Mouse (Mus musculus): ENCODE data around the gene Cd6. TPM values are rescaled to one million over a fixed set of nuclear protein-coding genes. Genes with fewer than 3 reads are reported as not detected.

The Cd6 gene
- polyA plus RNA-seq (2012; rRNA removed), result 0.04 TPM in 1 of 2 replicates, not detected in the other

GRCm38 (mm10) chr19:10829436-10830175 is at the start of gene Cd6:
TSS of gene Cd6 (minus strand) at chr19:10830058.

GRCm38 (mm10) chr19:10869886-10870527 is 40.1 kb upstream of the Cd6 start, which contains the start of gene Tmem132a:
TSS of gene Tmem132a (minus strand) at chr19:10869940.

GRCm38 (mm10) chr19:10839010-10839892 is 9.4 kb upstream of the Cd6 start, which contains the start of gene Slc15a3:
TSS of gene Slc15a3 (plus strand) at chr19:10839727.

Other genes starting within 250 kb of the Cd6 start
- 283 and 311 TPM in 2 replicates for gene Ddb1, start 224.7 kb downstream of the Cd6 start, polyA plus RNA-seq (2012; rRNA removed)
- gene Tkfc, start 224.4 kb downstream of the Cd6 start, polyA plus RNA-seq (2012; rRNA removed), result 24.1 and 29.3 TPM in 2 replicates
- gene Vwce, start 195.8 kb downstream of the Cd6 start, polyA plus RNA-seq (2012; rRNA removed), result 1.5 and 1.8 TPM in 2 replicates
- gene Pga5, start 152.0 kb downstream of the Cd6 start, polyA plus RNA-seq (2012; rRNA removed), result not detected in 2 replicates
- 17.6 and 21.7 TPM in 2 replicates for gene Vps37c, start 141.3 kb downstream of the Cd6 start, polyA plus RNA-seq (2012; rRNA removed)
- gene Cd5, start 91.1 kb downstream of the Cd6 start, polyA plus RNA-seq (2012; rRNA removed), result 0.10 and 0.16 TPM in 2 replicates
- gene Slc15a3, start 9.7 kb upstream of the Cd6 start, polyA plus RNA-seq (2012; rRNA removed), result 0.70 and 0.78 TPM in 2 replicates
- gene Tmem132a, start 39.9 kb upstream of the Cd6 start, polyA plus RNA-seq (2012; rRNA removed), result 159 and 188 TPM in 2 replicates
- gene Tmem109, start 51.9 kb upstream of the Cd6 start, polyA plus RNA-seq (2012; rRNA removed), result 29.3 and 43.3 TPM in 2 replicates
- gene Prpf19, start 65.2 kb upstream of the Cd6 start, polyA plus RNA-seq (2012; rRNA removed), result 241 and 313 TPM in 2 replicates
- gene Zp1, start 90.6 kb upstream of the Cd6 start, polyA plus RNA-seq (2012; rRNA removed), result 0.02 TPM in 1 of 2 replicates, not detected in the other
- gene Ptgdr2, start 107.1 kb upstream of the Cd6 start, polyA plus RNA-seq (2012; rRNA removed), result 0.11 and 0.17 TPM in 2 replicates
- gene Ccdc86, start 119.2 kb upstream of the Cd6 start, polyA plus RNA-seq (2012; rRNA removed), result 8.7 and 8.9 TPM in 2 replicates
- gene Ms4a10, start 144.6 kb upstream of the Cd6 start, polyA plus RNA-seq (2012; rRNA removed), result 0.06 TPM in 1 of 2 replicates, not detected in the other
- gene Ms4a15, start 163.2 kb upstream of the Cd6 start, polyA plus RNA-seq (2012; rRNA removed), result not detected in 2 replicates
- gene Ms4a18, start 188.0 kb upstream of the Cd6 start, polyA plus RNA-seq (2012; rRNA removed), result not detected in 2 replicates